Comparison of ENCODE assay signal across 8 mouse cellular contexts in genomic region chr7:48137216-48138077, GRCm38 (mm10). TPM values are rescaled to one million over a fixed set of nuclear protein-coding genes. Genes with fewer than 3 reads are reported as not detected.
DNase-seq lines count a peak whose midpoint lies in the region; ATAC-seq lines count a peak whose summit lies in the region.

No protein-coding gene starts in this region.

- peak overlapping the region; percentile 55 for H3K4me3 ChIP-seq in forebrain, embryonic 11.5 days (ENCODE audit: low read depth, low read length)
- H3K4me3 ChIP-seq in intestine, embryonic 16.5 days (ENCODE audit: low read length): peak overlapping the region; percentile 70
- H3K4me3 ChIP-seq in megakaryocyte, embryonic 14.5 days (replicated peaks): peak overlapping the region; percentile 86

- H3K4me1 ChIP-seq in forebrain, embryonic 11.5 days (replicated peaks; ENCODE audit: control insufficient read depth, insufficient read depth, low read length): no peaks in the 10 kb centered on the region
- no peaks in the 10 kb centered on the region for H3K4me1 ChIP-seq in intestine, embryonic 16.5 days (ENCODE audit: control insufficient read depth, insufficient read depth, low read length)
- H3K4me1 ChIP-seq in megakaryocyte, embryonic 14.5 days: peaks cover 13% of the 10 kb centered on the region

- ATAC-seq in forebrain, embryonic 11.5 days (replicated peaks; ENCODE audit: low FRiP score): peak; percentile 90
- peak; percentile 91 for ATAC-seq in intestine, embryonic 16.5 days

- H3K36me3 ChIP-seq in forebrain, embryonic 11.5 days (ENCODE audit: control insufficient read depth, insufficient read depth, low read length): no peaks in the 10 kb centered on the region
- no peaks in the 10 kb centered on the region for H3K36me3 ChIP-seq in intestine, embryonic 16.5 days (ENCODE audit: control insufficient read depth, insufficient read depth, low read length)
- H3K36me3 ChIP-seq in megakaryocyte, embryonic 14.5 days (replicated peaks; ENCODE audit: low read length): no peaks in the 10 kb centered on the region

- 3% methylated on average over 50 of the region's 52 CpGs for WGBS in forebrain, embryonic 11.5 days
- WGBS in intestine, embryonic 16.5 days: 2% methylated on average over 47 of the region's 52 CpGs

- H3K27me3 ChIP-seq in forebrain, embryonic 11.5 days (ENCODE audit: control insufficient read depth, insufficient read depth, low read length): no peaks in the 10 kb centered on the region
- no peaks in the 10 kb centered on the region for H3K27me3 ChIP-seq in intestine, embryonic 16.5 days (replicated peaks; ENCODE audit: control insufficient read depth, insufficient read depth, low read length)
- peaks cover 5% of the 10 kb centered on the region for H3K27me3 ChIP-seq in megakaryocyte, embryonic 14.5 days (replicated peaks)

- peak overlapping the region; percentile 76 for H3K4me2 ChIP-seq in forebrain, embryonic 11.5 days (ENCODE audit: low read depth, low read length, severe bottlenecking)
- peak overlapping the region; percentile 90 for H3K4me2 ChIP-seq in intestine, embryonic 16.5 days (ENCODE audit: low read depth, low read length)

- peak overlapping the region; percentile 77 for H3K9ac ChIP-seq in forebrain, embryonic 11.5 days (ENCODE audit: low read length)
- H3K9ac ChIP-seq in intestine, embryonic 16.5 days (ENCODE audit: low read depth, low read length): peak overlapping the region; percentile 76

- DNase-seq in ovary, adult 18-20 months (ENCODE audit: low spot score): peak; percentile 5
- no peak for DNase-seq in ovary, postnatal 10 days (ENCODE audit: low spot score)
- DNase-seq in adrenal gland, postnatal 25 days: peak; percentile 21
- DNase-seq in forebrain, embryonic 11.5 days (ENCODE audit: low spot score): peak; percentile 84
- DNase-seq in skeletal muscle tissue, adult 2 months (ENCODE audit: low read depth, low spot score): peak; percentile 34
- no peak for DNase-seq in c-Kit-positive CD71-positive TER-119-positive erythroid progenitor cells, embryonic 14.5 days (ENCODE audit: low spot score)

- peak overlapping the region; percentile 66 for H3K27ac ChIP-seq in forebrain, embryonic 11.5 days (ENCODE audit: low read depth, low read length)
- peak overlapping the region; percentile 86 for H3K27ac ChIP-seq in intestine, embryonic 16.5 days (ENCODE audit: low read length)

- H3K9me3 ChIP-seq in forebrain, embryonic 11.5 days (ENCODE audit: control insufficient read depth, low read length): peaks cover 2% of the 10 kb centered on the region; the same call in 1 of the 2 replicates
- no peaks in the 10 kb centered on the region for H3K9me3 ChIP-seq in intestine, embryonic 16.5 days (ENCODE audit: control insufficient read depth, low read length)
- peaks cover 13% of the 10 kb centered on the region; the same call in 1 of the 2 replicates for H3K9me3 ChIP-seq in megakaryocyte, embryonic 14.5 days

RNA-seq across cellular contexts. Expression of gene Mrgprb5, which starts 31.4 kb away (rescaled TPM):
- total RNA-seq in adrenal gland, postnatal 25 days (2021): not detected in 2 replicates
- not detected in 2 replicates for polyA plus RNA-seq in forebrain, embryonic 11.5 days (2014; fragmentation: Nextera tagmentation; extraction: Ambion mirVana)
- polyA plus RNA-seq in intestine, embryonic 16.5 days (2015; fragmentation: Nextera tagmentation; extraction: Ambion mirVana): not detected in 2 replicates
- polyA plus RNA-seq in megakaryocyte, embryonic 14.5 days (2012; ENCODE audit: insufficient read depth, low replicate concordance): not detected in 2 replicates

Comparison
In these comparisons a context has a peak if more than half of its experiments do, and no peak if none do; other contexts are left out.
1. DNase-seq: peak in ovary, adult 18-20 months (single experiment), adrenal gland, postnatal 25 days (single experiment), forebrain, embryonic 11.5 days (single experiment) and skeletal muscle tissue, adult 2 months (single experiment); none in ovary, postnatal 10 days (single experiment) and c-Kit-positive CD71-positive TER-119-positive erythroid progenitor cells, embryonic 14.5 days (single experiment).
2. Peak in every context shown above with its lines, with median percentiles within 50 percentile points of each other: H3K4me3 ChIP-seq.